Mouse (Mus musculus): Measurements from ENCODE around the gene Pafah1b1.

- TF ChIP-seq CTCF (IDR thresholded peaks at IDR 0.05; ENCODE audit: insufficient read depth, low read length) (no peak), POLR2A (IDR thresholded peaks at IDR 0.05; ENCODE audit: borderline replicate concordance, extremely low read depth, low read depth, low read length) (no peak)
Observed at GRCm38 (mm10) chr11:74750662-74751351, 26.3 kb upstream of the Pafah1b1 start.
